Mouse (Mus musculus): ENCODE measurements around the gene Nelfe. TPM values are rescaled to one million over a fixed set of nuclear protein-coding genes. Genes with fewer than 3 reads are reported as not detected.
"Not testable (repeated sequence)": the region's sequence is repeated elsewhere in the genome, so short reads cannot be mapped to it uniquely, and the experiment has no call there.

Gene Nelfe
- total RNA-seq, 1 experiment from 2014 or later, result 45.3 TPM

DNA sequence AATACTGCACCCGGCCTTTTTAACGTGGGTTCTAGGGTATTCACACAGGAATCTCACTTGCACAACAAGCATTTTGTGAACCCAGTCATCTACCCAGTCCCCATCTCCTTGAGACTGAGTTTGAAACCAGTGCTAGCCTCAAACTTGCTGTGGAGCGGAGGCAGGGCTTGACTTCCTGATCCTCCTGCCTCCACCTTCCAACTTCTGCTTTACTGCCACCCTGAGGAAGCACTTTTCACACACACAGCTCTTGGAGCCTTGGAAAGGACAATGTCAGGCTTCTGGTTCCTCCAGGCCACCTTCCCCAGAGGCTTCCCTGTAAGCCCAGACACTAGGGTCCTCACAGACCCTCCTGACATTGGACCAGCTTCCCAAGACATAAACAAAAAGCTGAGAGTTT is 33.1 kb downstream of the Nelfe start:
- peak; percentile 65; the same call in 1 of the 2 replicates for ATAC-seq (replicated peaks; ENCODE audit: insufficient number of reproducible peaks, low FRiP score, low TSS enrichment, poor library complexity, severe bottlenecking)

GRCm38 (mm10) chr17:34884704-34885103 is 34.5 kb downstream of the Nelfe start:
- no peak for ATAC-seq (replicated peaks; ENCODE audit: insufficient number of reproducible peaks, low FRiP score, low TSS enrichment, poor library complexity, severe bottlenecking)

DNA sequence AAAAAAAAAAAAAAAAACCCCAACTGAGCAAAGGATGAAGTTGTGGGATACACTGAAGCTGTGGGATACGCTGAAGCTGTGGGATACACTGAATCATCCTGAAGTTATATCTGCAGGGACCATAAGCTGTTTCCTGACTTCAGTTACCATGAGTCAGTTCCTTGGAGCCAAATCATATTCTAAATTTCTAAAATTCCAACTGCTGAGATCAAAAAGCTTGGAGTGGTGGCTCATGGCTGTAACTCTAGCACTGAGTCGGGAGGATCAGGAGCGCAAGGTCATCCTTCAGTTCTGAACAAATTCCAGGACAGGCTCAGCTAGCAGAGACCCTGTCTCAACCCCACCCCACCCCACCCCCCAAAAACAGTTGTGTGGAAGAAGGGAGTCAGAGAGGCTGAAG is 35.4 kb downstream of the Nelfe start:
- no peak for ATAC-seq (replicated peaks; ENCODE audit: insufficient number of reproducible peaks, low FRiP score, low TSS enrichment, poor library complexity, severe bottlenecking)

DNA sequence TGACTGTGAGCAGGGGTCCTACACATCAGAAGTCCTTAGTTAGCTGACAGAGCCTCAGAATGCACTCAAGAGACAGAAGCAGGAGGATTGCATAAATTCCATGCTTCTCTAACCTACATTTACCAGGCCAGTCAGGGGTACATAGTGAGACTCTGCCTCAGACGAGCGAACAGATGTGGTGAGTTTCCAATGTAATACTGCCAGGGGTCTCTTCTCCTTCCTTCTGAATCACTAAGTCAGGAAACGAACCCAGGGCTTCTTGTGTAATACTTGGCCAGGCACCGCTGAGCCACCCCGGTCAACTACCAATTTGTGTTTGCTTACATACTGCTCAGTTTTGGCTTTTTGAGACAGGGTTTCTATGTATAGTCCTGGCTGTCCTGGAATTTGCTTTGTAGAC is 37.8 kb downstream of the Nelfe start:
- ATAC-seq (replicated peaks; ENCODE audit: insufficient number of reproducible peaks, low FRiP score, low TSS enrichment, poor library complexity, severe bottlenecking), result no peak

GRCm38 (mm10) chr17:34890074-34890743 is 40.0 kb downstream of the Nelfe start:
- ATAC-seq (replicated peaks; ENCODE audit: insufficient number of reproducible peaks, low FRiP score, low TSS enrichment, poor library complexity, severe bottlenecking), result no peak

DNA sequence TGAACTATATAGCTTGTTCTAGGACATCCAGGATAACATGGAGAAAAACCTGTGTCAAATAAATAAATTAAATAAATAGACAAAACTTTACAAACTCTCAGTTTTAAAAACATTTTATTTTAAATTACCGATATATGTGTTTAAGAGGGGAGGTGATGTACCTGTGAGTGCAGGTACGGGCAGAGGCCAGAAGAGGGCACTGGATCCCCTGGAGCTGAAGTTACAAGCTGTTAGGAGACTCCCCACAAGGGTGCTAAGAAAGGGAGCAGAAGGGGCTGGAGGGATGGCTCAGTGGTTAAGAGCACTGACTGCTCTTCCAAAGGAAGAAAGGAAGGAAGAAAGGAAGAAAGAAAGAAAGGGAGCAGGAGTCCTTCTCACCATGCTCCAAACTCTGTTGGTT is 41.2 kb downstream of the Nelfe start:
- no peak for ATAC-seq (replicated peaks; ENCODE audit: insufficient number of reproducible peaks, low FRiP score, low TSS enrichment, poor library complexity, severe bottlenecking)

DNA sequence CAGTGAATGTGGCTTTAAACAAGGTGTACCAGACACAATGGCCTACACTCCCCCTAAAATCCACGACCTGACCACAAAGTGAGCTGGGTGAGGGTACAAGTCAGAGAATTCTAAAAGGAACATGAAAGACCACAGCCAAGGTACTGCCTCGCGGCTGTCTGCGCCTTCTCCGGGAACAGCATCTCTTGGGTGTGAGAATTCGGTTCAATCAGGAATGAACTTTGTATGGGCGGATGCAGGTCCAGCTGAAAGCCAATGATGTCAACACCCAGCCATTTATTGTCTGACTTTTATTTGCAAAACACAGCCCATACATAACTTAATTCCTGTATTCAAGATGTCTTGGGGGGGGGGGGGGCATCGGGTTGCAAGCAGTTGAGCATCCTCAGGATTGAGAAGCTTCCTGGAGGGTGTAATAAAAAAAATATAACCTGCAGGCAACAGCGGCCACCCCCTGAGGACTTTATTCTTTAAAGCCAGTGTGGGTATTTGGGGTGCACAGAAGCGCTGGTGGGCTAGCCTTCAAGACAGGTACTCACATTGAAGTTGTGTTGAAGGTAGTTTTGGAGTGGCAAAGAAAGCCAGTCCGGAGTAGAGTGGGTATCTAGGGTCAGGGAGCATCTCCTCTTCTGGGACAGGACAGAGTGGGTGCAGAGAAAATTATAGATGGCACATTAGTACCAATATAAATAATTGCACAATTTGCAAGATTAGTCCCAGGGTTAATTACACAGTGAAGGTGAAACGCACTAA is 43.1 kb downstream of the Nelfe start:
- ATAC-seq (replicated peaks; ENCODE audit: insufficient number of reproducible peaks, low FRiP score, low TSS enrichment, poor library complexity, severe bottlenecking), result no peak

DNA sequence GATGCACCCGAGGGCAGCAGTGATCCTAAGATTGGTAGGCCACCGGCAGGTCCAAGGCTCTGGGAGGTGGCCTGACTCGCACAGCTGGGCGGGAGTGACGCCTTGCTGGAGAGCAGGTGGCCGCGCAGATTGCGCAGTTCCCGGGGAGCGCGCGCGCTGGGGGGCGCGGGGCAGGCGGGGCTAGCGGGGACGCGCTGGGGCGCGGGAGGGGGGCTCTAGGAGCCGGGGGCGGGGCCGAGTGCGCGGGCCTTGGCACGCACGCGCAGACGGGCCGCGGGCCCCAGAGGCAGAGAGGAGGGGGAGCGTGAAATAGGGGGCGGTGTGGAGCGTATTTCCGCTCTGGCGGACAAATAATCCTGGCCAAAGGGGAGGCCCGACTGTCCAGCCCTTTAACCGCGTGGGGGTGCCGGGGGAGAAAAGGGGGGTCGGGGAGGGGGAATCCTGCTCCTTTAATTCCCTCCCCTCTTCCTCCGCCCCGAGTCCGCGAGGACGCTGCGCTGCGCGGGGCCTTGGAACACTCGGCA is 43.9 kb downstream of the Nelfe start:
- peak; percentile 69 for ATAC-seq (replicated peaks; ENCODE audit: insufficient number of reproducible peaks, low FRiP score, low TSS enrichment, poor library complexity, severe bottlenecking)

DNA sequence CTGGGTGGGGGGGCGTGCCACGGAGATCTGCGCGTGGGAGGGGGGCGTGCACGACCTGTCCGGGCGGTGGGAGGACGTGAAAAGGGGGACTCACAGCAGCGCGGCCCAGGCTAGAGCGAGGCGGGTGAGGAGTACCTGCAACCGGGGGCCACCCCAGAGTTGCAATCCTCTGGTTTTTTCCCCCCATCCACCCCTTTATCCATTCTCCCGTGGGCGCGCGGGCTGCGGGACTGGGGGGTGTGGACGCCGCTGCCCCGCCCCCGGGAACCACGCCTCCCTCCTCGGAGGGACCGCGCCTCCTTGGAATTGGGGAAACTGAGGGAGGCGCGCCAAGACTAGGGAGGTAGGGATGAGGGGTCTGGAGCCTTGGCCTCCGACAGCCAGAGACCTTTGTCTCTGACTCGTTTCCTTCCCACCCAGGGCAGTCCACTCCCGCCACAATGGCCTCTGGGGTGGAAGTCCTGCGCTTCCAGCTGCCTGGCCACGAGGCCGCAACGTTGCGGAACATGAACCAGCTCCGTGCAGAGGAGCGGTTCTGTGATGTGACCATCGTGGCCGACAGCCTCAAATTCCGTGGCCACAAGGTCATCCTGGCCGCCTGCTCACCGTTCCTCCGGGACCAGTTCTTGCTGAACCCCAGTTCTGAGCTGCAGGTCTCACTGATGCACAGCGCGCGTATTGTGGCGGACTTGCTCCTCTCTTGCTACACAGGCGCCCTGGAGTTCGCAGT is 44.8 kb downstream of the Nelfe start:
- ATAC-seq (replicated peaks; ENCODE audit: insufficient number of reproducible peaks, low FRiP score, low TSS enrichment, poor library complexity, severe bottlenecking), result no peak

DNA sequence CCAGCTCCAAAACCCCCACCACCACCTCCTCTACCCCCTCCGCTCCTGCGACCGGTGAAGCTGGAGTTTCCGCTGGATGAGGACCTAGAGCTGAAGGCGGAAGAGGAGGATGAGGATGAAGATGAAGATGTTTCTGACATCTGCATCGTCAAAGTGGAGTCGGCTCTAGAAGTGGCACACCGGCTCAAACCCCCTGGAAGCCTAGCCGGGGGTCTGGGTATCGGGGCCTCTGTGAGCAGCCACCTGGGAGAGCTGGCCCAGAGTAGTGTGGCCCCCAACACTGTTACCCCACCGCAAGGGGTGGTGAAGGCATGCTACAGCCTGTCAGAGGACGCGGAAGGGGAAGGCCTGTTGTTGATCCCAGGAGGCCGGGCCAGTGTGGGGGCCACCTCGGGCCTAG is 45.5 kb downstream of the Nelfe start:
- ATAC-seq (replicated peaks; ENCODE audit: insufficient number of reproducible peaks, low FRiP score, low TSS enrichment, poor library complexity, severe bottlenecking), result no peak

DNA sequence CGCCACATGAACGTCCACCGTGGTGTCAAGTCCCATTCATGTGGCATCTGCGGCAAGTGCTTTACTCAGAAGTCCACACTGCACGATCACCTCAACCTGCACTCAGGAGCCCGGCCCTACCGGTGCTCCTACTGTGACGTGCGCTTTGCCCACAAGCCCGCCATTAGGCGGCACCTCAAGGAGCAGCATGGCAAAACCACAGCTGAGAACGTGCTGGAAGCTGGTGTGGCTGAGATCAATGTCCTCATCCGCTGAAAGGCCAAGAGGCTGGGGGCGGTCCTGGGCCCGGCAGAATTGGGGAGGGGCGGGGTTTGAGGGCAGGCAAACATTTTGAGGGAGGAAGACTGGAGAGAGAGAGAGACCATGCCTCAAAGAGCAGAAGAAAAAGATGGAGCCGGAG is 46.2 kb downstream of the Nelfe start:
- no peak for ATAC-seq (replicated peaks; ENCODE audit: insufficient number of reproducible peaks, low FRiP score, low TSS enrichment, poor library complexity, severe bottlenecking)

- no peak for ATAC-seq (replicated peaks; ENCODE audit: insufficient number of reproducible peaks, low FRiP score, low TSS enrichment, poor library complexity, severe bottlenecking)
Observed at GRCm38 (mm10) chr17:34897373-34898159, 47.4 kb downstream of the Nelfe start.

GRCm38 (mm10) chr17:34898160-34898586 is 48.0 kb downstream of the Nelfe start, which contains the start of the genes C2 and Ehmt2:
Gene C2, minus strand, starts transcription at chr17:34898265.
Gene Ehmt2, plus strand, starts transcription at chr17:34898469.
- peak; percentile 22 for ATAC-seq (replicated peaks; ENCODE audit: insufficient number of reproducible peaks, low FRiP score, low TSS enrichment, poor library complexity, severe bottlenecking)

- ATAC-seq (replicated peaks; ENCODE audit: insufficient number of reproducible peaks, low FRiP score, low TSS enrichment, poor library complexity, severe bottlenecking), result no peak
Observed at GRCm38 (mm10) chr17:34898706-34899052, 48.5 kb downstream of the Nelfe start.

- no peak for ATAC-seq (replicated peaks; ENCODE audit: insufficient number of reproducible peaks, low FRiP score, low TSS enrichment, poor library complexity, severe bottlenecking)
Observed at GRCm38 (mm10) chr17:34899053-34899889, 49.1 kb downstream of the Nelfe start.

DNA sequence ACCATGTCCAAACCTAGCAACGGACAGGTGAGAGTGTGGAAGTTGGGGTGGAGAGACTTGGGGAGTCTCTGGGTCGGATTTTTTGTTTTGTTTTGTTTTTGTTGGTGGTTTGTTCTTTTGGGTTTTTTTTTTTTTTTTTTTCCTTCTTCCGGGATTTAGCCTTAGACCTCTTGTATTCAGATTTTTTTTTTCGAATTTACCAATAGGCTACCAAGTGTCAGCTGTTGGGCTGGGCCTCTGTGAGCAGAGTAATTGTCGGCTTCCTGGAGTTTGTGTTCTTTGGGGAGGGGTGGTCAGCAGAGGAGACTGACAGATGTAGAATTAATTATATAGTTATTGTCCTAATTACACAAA is 49.7 kb downstream of the Nelfe start:
- peak; percentile 40; the same call in 1 of the 2 replicates for ATAC-seq (replicated peaks; ENCODE audit: insufficient number of reproducible peaks, low FRiP score, low TSS enrichment, poor library complexity, severe bottlenecking)

DNA sequence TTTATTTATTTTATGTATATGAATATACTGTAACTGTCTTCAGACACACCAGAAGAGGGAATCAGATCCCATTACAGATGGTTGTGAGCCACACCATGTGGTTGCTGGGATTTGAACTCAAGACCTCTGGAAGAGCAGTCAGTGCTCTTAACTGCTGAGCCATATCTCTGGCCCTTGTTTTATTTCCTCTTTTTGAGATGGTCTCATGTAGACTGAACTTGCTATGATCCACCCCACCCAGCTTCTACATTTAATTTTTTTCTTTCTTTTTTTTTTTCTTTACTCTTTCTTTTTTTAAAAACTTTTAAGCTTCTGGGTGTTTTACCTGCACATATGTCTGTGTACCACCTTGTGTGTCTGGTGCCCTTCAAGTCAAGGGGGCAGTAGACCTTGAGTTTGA is 50.6 kb downstream of the Nelfe start:
- not testable (repeated sequence) for ATAC-seq (replicated peaks; ENCODE audit: insufficient number of reproducible peaks, low FRiP score, low TSS enrichment, poor library complexity, severe bottlenecking)

GRCm38 (mm10) chr17:34901948-34902347 is 51.8 kb downstream of the Nelfe start:
- ATAC-seq (replicated peaks; ENCODE audit: insufficient number of reproducible peaks, low FRiP score, low TSS enrichment, poor library complexity, severe bottlenecking), result not testable (repeated sequence)

Data from monocyte, adult 5-6 weeks (primary cell).